9 mouse cellular contexts compared by ENCODE assay signal in genomic region chr8:126736441-126736962, GRCm38 (mm10).
DNase-seq lines count a peak whose midpoint lies in the region; ATAC-seq and TF ChIP-seq lines count a peak whose summit lies in the region.
"Had no signal": no experiment of that assay in that cellular context is flagged by ENCODE, and none has a peak within 500 bp of the region (broad histone marks: within the 10 kb centered on the region; RNA-seq: fewer than 3 reads in every experiment).

No protein-coding gene starts in this region.

- peak; percentile 42 for ATAC-seq in heart, embryonic 13.5 days (ENCODE audit: extremely low read depth, insufficient number of reproducible peaks, low FRiP score, low TSS enrichment)
- ATAC-seq in liver, embryonic 14.5 days (ENCODE audit: insufficient read depth) = peak; percentile 51
- ATAC-seq in neural tube, embryonic 12.5 days (ENCODE audit: low FRiP score, low read depth) = peak; percentile 27; the same call in 1 of the 2 replicates

- DNase-seq in cerebellum, adult 2 months = no peak
- no peak for DNase-seq in cerebellum, postnatal 25 days
- DNase-seq in fat pad, adult 2 months (ENCODE audit: extremely low read depth, low read depth, low spot score) = peak; percentile 68
- DNase-seq in kidney, postnatal 10 days = peak; percentile 70
- DNase-seq in liver, embryonic 14.5 days (ENCODE audit: low read depth in 3 of 3, low spot score in 3 of 3) = peak in 1 of 3 experiments; percentile 18
- no peak for DNase-seq in thymus, postnatal 25 days

- no peaks in the 10 kb centered on the region for H3K27me3 ChIP-seq in cerebellum, adult 2 months (ENCODE audit: control insufficient read depth, insufficient read depth, low read length)
- no peaks in the 10 kb centered on the region for H3K27me3 ChIP-seq in heart, embryonic 13.5 days (replicated peaks)
- H3K27me3 ChIP-seq in liver, embryonic 14.5 days (ENCODE audit: control insufficient read depth, insufficient read depth, low read length) = no peaks in the 10 kb centered on the region
- 0 out of 2 replicates have a peak, but pooled peaks cover 1% of the 10 kb centered on the region for H3K27me3 ChIP-seq in neural tube, embryonic 12.5 days (replicated peaks)

- no peaks in the 10 kb centered on the region for H3K9me3 ChIP-seq in heart, embryonic 13.5 days
- no peaks in the 10 kb centered on the region for H3K9me3 ChIP-seq in liver, embryonic 14.5 days (ENCODE audit: control insufficient read depth, low read length)
- no peaks in the 10 kb centered on the region for H3K9me3 ChIP-seq in neural tube, embryonic 12.5 days

- H3K4me1 ChIP-seq in cerebellum, adult 2 months (ENCODE audit: control insufficient read depth, insufficient read depth, low read length) = peaks cover 24% of the 10 kb centered on the region
- peaks cover 44% of the 10 kb centered on the region for H3K4me1 ChIP-seq in heart, embryonic 13.5 days
- peaks cover 0 to 4% of the 10 kb centered on the region in 2 experiments; a peak in 2 of 4 replicates for H3K4me1 ChIP-seq in liver, embryonic 14.5 days (replicated peaks; ENCODE audit: control insufficient read depth in 2 of 2, insufficient read depth in 2 of 2, low read length in 1 of 2)
- H3K4me1 ChIP-seq in neural tube, embryonic 12.5 days = peaks cover 24% of the 10 kb centered on the region

- no peaks in the 10 kb centered on the region for H3K36me3 ChIP-seq in heart, embryonic 13.5 days
- no peaks in the 10 kb centered on the region for H3K36me3 ChIP-seq in liver, embryonic 14.5 days (replicated peaks; ENCODE audit: control insufficient read depth, insufficient read depth, low read depth)
- H3K36me3 ChIP-seq in neural tube, embryonic 12.5 days = no peaks in the 10 kb centered on the region

- TF ChIP-seq POLR2A in cerebellum, adult 2 months (IDR thresholded peaks at IDR 0.05; ENCODE audit: borderline replicate concordance, insufficient read depth, low read length) = no peak

- WGBS in cerebellum, adult 2 months = 35% methylated on average over 10 of the region's 10 CpGs
- 16% methylated on average over 10 of the region's 10 CpGs for WGBS in heart, embryonic 13.5 days
- 45% methylated on average over 10 of the region's 10 CpGs for WGBS in liver, embryonic 14.5 days (ENCODE audit: insufficient replicate concordance)
- WGBS in neural tube, embryonic 12.5 days = 10% methylated on average over 10 of the region's 10 CpGs

- H3K4me3 ChIP-seq in cerebellum, adult 2 months (replicated peaks; ENCODE audit: insufficient read depth, low read depth, low read length) = no peak overlapping the region
- no peak overlapping the region for H3K4me3 ChIP-seq in heart, embryonic 13.5 days
- no peak overlapping the region for H3K4me3 ChIP-seq in liver, embryonic 14.5 days (ENCODE audit: insufficient read depth in 1 of 2, low read depth in 2 of 2, low read length in 2 of 2)
- no peak overlapping the region for H3K4me3 ChIP-seq in neural tube, embryonic 12.5 days
- H3K4me3 ChIP-seq: erythroblast, embryonic 14.5 days had no signal

- peak overlapping the region; percentile 41 for H3K4me2 ChIP-seq in heart, embryonic 13.5 days
- H3K4me2 ChIP-seq in liver, embryonic 14.5 days (ENCODE audit: low read depth) = no peak overlapping the region
- peak overlapping the region; percentile 18; the same call in 1 of the 2 replicates for H3K4me2 ChIP-seq in neural tube, embryonic 12.5 days (replicated peaks)

- no peak for TF ChIP-seq CTCF in cerebellum, adult 2 months (IDR thresholded peaks at IDR 0.05; ENCODE audit: borderline replicate concordance, insufficient read depth, low read depth, low read length)
- TF ChIP-seq CTCF in liver, embryonic 14.5 days (IDR thresholded peaks at IDR 0.05; ENCODE audit: low read depth) = no peak

- no peak; the same call in 1 of the 2 replicates for TF ChIP-seq EP300 in liver, embryonic 14.5 days (IDR thresholded peaks at IDR 0.05; ENCODE audit: low read depth)

- peak overlapping the region; percentile 61 for H3K9ac ChIP-seq in heart, embryonic 13.5 days
- H3K9ac ChIP-seq in liver, embryonic 14.5 days (replicated peaks) = no peak overlapping the region
- H3K9ac ChIP-seq in neural tube, embryonic 12.5 days = no peak overlapping the region

- peak overlapping the region; percentile 88 for H3K27ac ChIP-seq in cerebellum, adult 2 months (ENCODE audit: insufficient read depth, low read length)
- H3K27ac ChIP-seq in heart, embryonic 13.5 days (replicated peaks) = peak overlapping the region; percentile 97
- peak overlapping the region; percentile 41; the same call in 1 of the 2 replicates for H3K27ac ChIP-seq in liver, embryonic 14.5 days
- peak overlapping the region; percentile 37; the same call in 1 of the 2 replicates for H3K27ac ChIP-seq in neural tube, embryonic 12.5 days

Comparison
In these comparisons a context has a peak if more than half of its experiments do, and no peak if none do; other contexts are left out.
1. DNase-seq: peak in fat pad, adult 2 months (single experiment) and kidney, postnatal 10 days (single experiment); none in cerebellum, adult 2 months (0 of 2), cerebellum, postnatal 25 days (0 of 2) and thymus, postnatal 25 days (single experiment).
2. H3K27ac ChIP-seq: peak in every context shown above with its lines; median percentile 97 in heart, embryonic 13.5 days; 88 in cerebellum, adult 2 months; 41 in liver, embryonic 14.5 days; 37 in neural tube, embryonic 12.5 days.
3. Peak in every context shown above with its lines, with median percentiles within 50 percentile points of each other: ATAC-seq.